Mouse (Mus musculus) neural tube, embryonic 11.5 days (tissue): Measurements from ENCODE around the gene Tent2. TPM values are rescaled to one million over a fixed set of nuclear protein-coding genes. Genes with fewer than 3 reads are reported as not detected.
A peak's percentile ranks its signal among the peaks of the same experiment; 100 is the strongest.

ENCODE experiments used
- ATAC-seq: fragments of 200-750 bp; cut with Nextera tagmentation; 2 replicates; pipeline ENCODE4 v1.8.0; 2017; ENCODE audit warnings: moderate number of reproducible peaks, mild to moderate bottlenecking, moderate TSS enrichment, moderate library complexity; ENCODE audit not compliant: insufficient read depth, low FRiP score, low TSS enrichment
- DNase-seq: peaks from one replicate; pipeline ENCODE4 v3.0.0-alpha.2; 2015; ENCODE audit warnings: low spot score
- H3K27ac ChIP-seq: fragments of 300-500 bp; sonication (generic); 2 replicates; pipeline ENCODE4 v1.5.1; 2014; ENCODE audit warnings: low read depth, mild to moderate bottlenecking, low read length
- H3K27me3 ChIP-seq: fragments of 300-500 bp; sonication (generic); 2 replicates; pipeline ENCODE4 v1.6.1; 2014; ENCODE audit warnings: mild to moderate bottlenecking, low read length, mixed read lengths; ENCODE audit not compliant: control insufficient read depth, insufficient read depth
- H3K36me3 ChIP-seq: fragments of 300-500 bp; sonication (generic); 2 replicates; pipeline ENCODE4 v1.6.1; 2014; ENCODE audit warnings: mild to moderate bottlenecking, low read length, moderate library complexity, mixed read lengths; ENCODE audit not compliant: control insufficient read depth, insufficient read depth
- H3K4me1 ChIP-seq: fragments of 300-500 bp; sonication (generic); 2 replicates; pipeline ENCODE4 v1.6.1; 2014; ENCODE audit warnings: low read length, mixed read lengths; ENCODE audit not compliant: control insufficient read depth, insufficient read depth
- H3K4me2 ChIP-seq: fragments of 300-500 bp; sonication (generic); 2 replicates; pipeline ENCODE4 v1.6.1; 2014; ENCODE audit warnings: low read depth, mild to moderate bottlenecking, moderate library complexity
- H3K4me3 ChIP-seq: fragments of 300-500 bp; sonication (generic); 2 replicates; pipeline ENCODE4 v1.5.1; 2014; ENCODE audit warnings: low read depth, low read length
- H3K9ac ChIP-seq: fragments of 300-500 bp; sonication (generic); 2 replicates; pipeline ENCODE4 v1.6.1; 2014; ENCODE audit warnings: mild to moderate bottlenecking, low read length
- H3K9me3 ChIP-seq: fragments of 300-500 bp; sonication (generic); 2 replicates; pipeline ENCODE4 v1.6.1; 2016; ENCODE audit warnings: low read length; ENCODE audit not compliant: control insufficient read depth
- WGBS: fragments of 180-500 bp; shearing (Covaris S2); extraction: QIAGEN DNeasy Blood & Tissue Kit; methylation state at CpG from one replicate; pipeline ENCODE4 v1.1.7; 2014; 5-methylcytosine and 5-hydroxymethylcytosine counted together
- polyA plus RNA-seq: library from polyadenylated mRNA; unstranded; fragments of >200 nt; fragmentation: Nextera tagmentation; extraction: Ambion mirVana; gene quantifications from 2 replicates; pipeline ENCODE4 v1.2.1, GENCODE M21; 2014

Tent2 gene
- 79.9 and 81.6 TPM in 2 replicates for polyA plus RNA-seq

- H3K27me3 ChIP-seq: no peaks in the 10 kb centered on the region
- H3K27ac ChIP-seq: peak within 1 kb of the TSS; percentile 90
- H3K4me3 ChIP-seq: peak within 1 kb of the TSS; percentile 96
- no peaks in the 10 kb centered on the region for H3K9me3 ChIP-seq
- H3K9ac ChIP-seq: peak within 1 kb of the TSS; percentile 97
- peaks cover 3% of the 10 kb centered on the region; the same call in 1 of the 2 replicates for H3K4me1 ChIP-seq
- DNase-seq (peak; percentile 94), ATAC-seq (peak; percentile 99)
- H3K4me2 ChIP-seq: peak within 1 kb of the TSS; percentile 73
- no peaks in the 10 kb centered on the region for H3K36me3 ChIP-seq
- under 1% methylated on average over 72 of the region's 72 CpGs for WGBS
Measured at GRCm38 (mm10) chr13:93191831-93192645, at the start of gene Tent2. TSS of gene Tent2 (minus strand) at chr13:93192385.

GRCm38 (mm10) chr13:93241180-93241579 lies 49.0 kb upstream of the Tent2 start:
- no peaks in the 10 kb centered on the region for H3K27me3 ChIP-seq
- H3K4me3 ChIP-seq: no peak overlapping the region
- 56% methylated on average over 3 of the region's 3 CpGs for WGBS
- no peaks in the 10 kb centered on the region for H3K9me3 ChIP-seq
- no peak overlapping the region for H3K9ac ChIP-seq
- no peaks in the 10 kb centered on the region for H3K4me1 ChIP-seq
- ATAC-seq (no peak), DNase-seq (no peak)
- no peak overlapping the region for H3K27ac ChIP-seq
- no peaks in the 10 kb centered on the region for H3K36me3 ChIP-seq
- no peak overlapping the region for H3K4me2 ChIP-seq

- Histone ChIP-seq H3K36me3 (no peaks in the 10 kb centered on the region), H3K4me1 (no peaks in the 10 kb centered on the region), H3K27me3 (no peaks in the 10 kb centered on the region), H3K4me3 (no peak overlapping the region), H3K4me2 (no peak overlapping the region), H3K27ac (no peak overlapping the region), H3K9me3 (no peaks in the 10 kb centered on the region), H3K9ac (no peak overlapping the region)
- DNase-seq (no peak), ATAC-seq (no peak)
- 72% methylated on average over 4 of the region's 7 CpGs for WGBS
Measured at GRCm38 (mm10) chr13:93239561-93239960, 47.4 kb upstream of the Tent2 start.

- Histone ChIP-seq H3K27me3 (no peaks in the 10 kb centered on the region), H3K4me2 (no peak overlapping the region), H3K9ac (no peak overlapping the region), H3K27ac (no peak overlapping the region), H3K9me3 (no peaks in the 10 kb centered on the region), H3K4me3 (no peak overlapping the region), H3K4me1 (no peaks in the 10 kb centered on the region), H3K36me3 (no peaks in the 10 kb centered on the region)
- WGBS: 91% methylated on average over 9 of the region's 9 CpGs
- ATAC-seq (no peak), DNase-seq (no peak)
Measured at GRCm38 (mm10) chr13:93239134-93239533, 46.9 kb upstream of the Tent2 start.

- Histone ChIP-seq H3K9me3 (no peaks in the 10 kb centered on the region), H3K4me2 (no peak overlapping the region), H3K4me3 (no peak overlapping the region), H3K36me3 (no peaks in the 10 kb centered on the region), H3K4me1 (no peaks in the 10 kb centered on the region), H3K27ac (no peak overlapping the region), H3K9ac (no peak overlapping the region), H3K27me3 (no peaks in the 10 kb centered on the region)
- ATAC-seq (no peak), DNase-seq (no peak)
- 88% methylated on average over 9 of the region's 9 CpGs for WGBS
Measured at GRCm38 (mm10) chr13:93237677-93238398, 45.7 kb upstream of the Tent2 start.

- Histone ChIP-seq H3K4me3 (no peak overlapping the region), H3K9ac (no peak overlapping the region), H3K9me3 (no peaks in the 10 kb centered on the region), H3K4me1 (no peaks in the 10 kb centered on the region), H3K36me3 (no peaks in the 10 kb centered on the region), H3K27ac (no peak overlapping the region), H3K4me2 (no peak overlapping the region), H3K27me3 (no peaks in the 10 kb centered on the region)
- 87% methylated on average over 4 of the region's 4 CpGs for WGBS
- DNase-seq: no peak
- no peak for ATAC-seq
Measured at GRCm38 (mm10) chr13:93234267-93235039, 42.3 kb upstream of the Tent2 start.

- Histone ChIP-seq H3K27me3 (no peaks in the 10 kb centered on the region), H3K36me3 (no peaks in the 10 kb centered on the region), H3K4me3 (no peak overlapping the region), H3K9ac (no peak overlapping the region), H3K9me3 (no peaks in the 10 kb centered on the region), H3K4me2 (no peak overlapping the region), H3K27ac (no peak overlapping the region), H3K4me1 (no peaks in the 10 kb centered on the region)
- ATAC-seq (no peak), DNase-seq (no peak)
- WGBS: 84% methylated on average over 7 of the region's 7 CpGs
Measured at GRCm38 (mm10) chr13:93232335-93232734, 40.1 kb upstream of the Tent2 start.

- 66% methylated on average over 4 of the region's 4 CpGs for WGBS
- H3K4me2 ChIP-seq: no peak overlapping the region
- no peak overlapping the region for H3K27ac ChIP-seq
- no peaks in the 10 kb centered on the region for H3K36me3 ChIP-seq
- no peaks in the 10 kb centered on the region for H3K27me3 ChIP-seq
- no peak overlapping the region for H3K4me3 ChIP-seq
- H3K9ac ChIP-seq: no peak overlapping the region
- no peaks in the 10 kb centered on the region for H3K9me3 ChIP-seq
- H3K4me1 ChIP-seq: no peaks in the 10 kb centered on the region
- ATAC-seq (no peak), DNase-seq (no peak)
Measured at GRCm38 (mm10) chr13:93231016-93231415, 38.8 kb upstream of the Tent2 start.
